8 mouse cellular contexts compared by ENCODE assay signal in genomic region chr15:50997209-50997763, GRCm38 (mm10).
DNase-seq lines count a peak whose midpoint lies in the region; ATAC-seq lines count a peak whose summit lies in the region.

No protein-coding gene starts in this region.

- H3K4me1 ChIP-seq in embryonic facial prominence, embryonic 12.5 days, result no peaks in the 10 kb centered on the region
- peaks cover 7% of the 10 kb centered on the region; the same call in 1 of the 2 replicates for H3K4me1 ChIP-seq in stomach, embryonic 15.5 days

- DNase-seq in 416B (ENCODE audit: low read depth) (peak; percentile 9), adipocyte (ENCODE audit: low spot score) (peak; percentile 49)
- DNase-seq in heart, adult 8-10 months (ENCODE audit: low spot score), result peak; percentile 37
- peak; percentile 32 to 49 for DNase-seq in kidney, postnatal 4 days
- no peak for DNase-seq in spleen, adult 18-20 months

- H3K4me3 ChIP-seq in embryonic facial prominence, embryonic 12.5 days, result no peak overlapping the region
- H3K4me3 ChIP-seq in stomach, embryonic 15.5 days (replicated peaks), result no peak overlapping the region

- 0 out of 2 replicates have a peak overlapping the region, but pooled peaks have one; percentile 17 for H3K27ac ChIP-seq in embryonic facial prominence, embryonic 12.5 days
- no peak overlapping the region; the same call in 1 of the 2 replicates for H3K27ac ChIP-seq in stomach, embryonic 15.5 days

- H3K36me3 ChIP-seq in embryonic facial prominence, embryonic 12.5 days, result no peaks in the 10 kb centered on the region
- H3K36me3 ChIP-seq in stomach, embryonic 15.5 days, result no peaks in the 10 kb centered on the region

- ATAC-seq in embryonic facial prominence, embryonic 12.5 days (ENCODE audit: insufficient number of reproducible peaks, insufficient read depth, low FRiP score, low TSS enrichment), result no peak
- peak; percentile 90 for ATAC-seq in megakaryocyte, adult 5-6 weeks (ENCODE audit: poor library complexity, severe bottlenecking)
- ATAC-seq in stomach, embryonic 15.5 days (ENCODE audit: insufficient read depth, low FRiP score, low read depth), result 0 out of 2 replicates have a peak, but pooled peaks have one; percentile 22

- H3K9ac ChIP-seq in embryonic facial prominence, embryonic 12.5 days, result no peak overlapping the region
- no peak overlapping the region for H3K9ac ChIP-seq in stomach, embryonic 15.5 days

- no peaks in the 10 kb centered on the region for H3K9me3 ChIP-seq in embryonic facial prominence, embryonic 12.5 days
- no peaks in the 10 kb centered on the region for H3K9me3 ChIP-seq in stomach, embryonic 15.5 days

- no peak overlapping the region for H3K4me2 ChIP-seq in embryonic facial prominence, embryonic 12.5 days (replicated peaks)
- peak overlapping the region; percentile 10; the same call in 1 of the 2 replicates for H3K4me2 ChIP-seq in stomach, embryonic 15.5 days

- H3K27me3 ChIP-seq in embryonic facial prominence, embryonic 12.5 days, result no peaks in the 10 kb centered on the region
- H3K27me3 ChIP-seq in stomach, embryonic 15.5 days (replicated peaks), result no peaks in the 10 kb centered on the region

- 60% methylated on average over 11 of the region's 11 CpGs for WGBS in embryonic facial prominence, embryonic 12.5 days
- WGBS in stomach, embryonic 15.5 days, result 51% methylated on average over 11 of the region's 11 CpGs

Comparison
In these comparisons a context has a peak if more than half of its experiments do, and no peak if none do; other contexts are left out.
1. DNase-seq: peak in 416B (single experiment), adipocyte (single experiment), heart, adult 8-10 months (single experiment) and kidney, postnatal 4 days (2 of 2); none in spleen, adult 18-20 months (0 of 2).